Mouse (Mus musculus): ENCODE measurements at regions not wholly inside any gene's neighbourhood (a gene's known extent, or its start where the extent isn't known, plus 50 kb on each side); places are given as distances from the start of the nearest gene placed in this dataset.

DNA sequence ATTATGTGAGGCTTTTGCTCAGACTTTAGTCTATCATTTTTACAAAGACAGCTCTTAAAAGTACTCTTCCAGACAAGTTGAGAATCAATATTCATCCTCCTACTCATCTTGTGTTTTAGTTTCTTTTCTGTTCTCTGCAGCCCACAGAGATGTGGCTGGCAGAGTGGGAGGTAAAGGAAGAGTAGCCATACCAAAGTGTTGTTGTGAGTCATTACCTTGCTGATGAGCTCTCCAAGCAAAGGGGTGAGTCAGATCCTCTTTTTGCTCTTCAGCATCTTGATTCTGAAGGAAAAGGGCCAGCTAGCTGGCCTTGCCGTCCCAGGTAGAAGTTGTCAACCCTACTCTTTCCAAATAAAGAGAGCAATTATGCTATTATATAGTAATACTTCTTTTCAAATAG lies 192.6 kb downstream of the Gm9733 start:
- no peak for TF ChIP-seq CTCF (IDR thresholded peaks at IDR 0.05; ENCODE audit: low read depth)
- no peak for TF ChIP-seq EP300 (IDR thresholded peaks at IDR 0.05; ENCODE audit: low read depth)
